Mouse (Mus musculus): ENCODE data around the gene Igfbp5. TPM values are rescaled to one million over a fixed set of nuclear protein-coding genes. Genes with fewer than 3 reads are reported as not detected.
A peak's percentile ranks its signal among the peaks of the same experiment; 100 is the strongest.

Igfbp5 gene
- polyA plus RNA-seq, 1 experiment: 0.99 TPM

DNA sequence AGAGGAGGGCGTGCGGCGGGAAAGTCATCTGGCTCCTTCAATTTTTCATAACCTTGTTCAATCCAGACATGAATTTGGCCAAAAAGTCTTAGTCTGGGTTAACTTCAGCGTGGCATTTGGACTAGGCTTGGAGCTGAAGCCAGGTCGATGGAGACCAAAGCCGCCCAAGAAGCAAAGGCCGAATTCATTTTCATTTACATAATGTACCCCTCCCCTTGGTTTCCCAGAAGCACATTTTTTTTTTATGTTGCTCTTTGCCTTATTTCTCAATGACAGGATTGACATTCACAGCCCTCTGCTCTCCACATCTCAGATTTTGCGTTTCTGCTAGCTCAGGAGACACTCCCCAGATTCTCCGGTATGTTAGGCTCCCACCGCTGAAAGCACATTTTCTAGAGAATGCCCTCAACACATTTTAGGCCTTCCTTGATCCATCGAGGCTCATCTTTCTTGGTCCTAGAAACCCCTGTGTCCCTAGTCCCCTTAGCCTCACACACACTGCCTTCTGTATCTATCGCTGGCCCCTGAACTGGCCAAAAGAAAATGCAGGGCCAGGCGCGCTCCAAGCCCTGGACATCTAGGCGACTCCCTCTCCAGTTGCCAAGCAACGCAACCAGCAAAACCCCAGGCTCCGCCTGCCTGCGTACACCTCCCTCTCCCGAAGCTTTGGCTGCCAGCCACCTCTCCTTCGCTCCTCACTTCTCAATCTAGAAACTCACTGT lies 3.9 kb downstream of the Igfbp5 start:
- Histone ChIP-seq H3K9me3 (replicated peaks; ENCODE audit: control insufficient read depth, insufficient read depth, low read length, poor library complexity, severe bottlenecking) (no peaks in the 10 kb centered on the region), H3K27me3 (ENCODE audit: control insufficient read depth, insufficient read depth, low read length, poor library complexity, severe bottlenecking) (peaks cover 11% of the 10 kb centered on the region), H3K4me1 (ENCODE audit: control insufficient read depth, insufficient read depth, low read length) (no peaks in the 10 kb centered on the region), H3K27ac (ENCODE audit: insufficient read depth, low read length) (no peak overlapping the region), H3K9ac (ENCODE audit: low read depth, poor library complexity, severe bottlenecking) (no peak overlapping the region), H3K36me3 (ENCODE audit: control insufficient read depth, insufficient read depth, low read length, poor library complexity, severe bottlenecking) (no peaks in the 10 kb centered on the region), H3K4me3 (ENCODE audit: low read depth, low read length) (peak overlapping the region; percentile 55)
- TF ChIP-seq EP300 (IDR thresholded peaks at IDR 0.05; ENCODE audit: insufficient read depth, low read depth, low read length): no peak
- no peak for TF ChIP-seq CTCF (IDR thresholded peaks at IDR 0.05; ENCODE audit: low read depth, low read length)
- TF ChIP-seq POLR2A (IDR thresholded peaks at IDR 0.05; ENCODE audit: insufficient read depth, low read length): no peak

DNA sequence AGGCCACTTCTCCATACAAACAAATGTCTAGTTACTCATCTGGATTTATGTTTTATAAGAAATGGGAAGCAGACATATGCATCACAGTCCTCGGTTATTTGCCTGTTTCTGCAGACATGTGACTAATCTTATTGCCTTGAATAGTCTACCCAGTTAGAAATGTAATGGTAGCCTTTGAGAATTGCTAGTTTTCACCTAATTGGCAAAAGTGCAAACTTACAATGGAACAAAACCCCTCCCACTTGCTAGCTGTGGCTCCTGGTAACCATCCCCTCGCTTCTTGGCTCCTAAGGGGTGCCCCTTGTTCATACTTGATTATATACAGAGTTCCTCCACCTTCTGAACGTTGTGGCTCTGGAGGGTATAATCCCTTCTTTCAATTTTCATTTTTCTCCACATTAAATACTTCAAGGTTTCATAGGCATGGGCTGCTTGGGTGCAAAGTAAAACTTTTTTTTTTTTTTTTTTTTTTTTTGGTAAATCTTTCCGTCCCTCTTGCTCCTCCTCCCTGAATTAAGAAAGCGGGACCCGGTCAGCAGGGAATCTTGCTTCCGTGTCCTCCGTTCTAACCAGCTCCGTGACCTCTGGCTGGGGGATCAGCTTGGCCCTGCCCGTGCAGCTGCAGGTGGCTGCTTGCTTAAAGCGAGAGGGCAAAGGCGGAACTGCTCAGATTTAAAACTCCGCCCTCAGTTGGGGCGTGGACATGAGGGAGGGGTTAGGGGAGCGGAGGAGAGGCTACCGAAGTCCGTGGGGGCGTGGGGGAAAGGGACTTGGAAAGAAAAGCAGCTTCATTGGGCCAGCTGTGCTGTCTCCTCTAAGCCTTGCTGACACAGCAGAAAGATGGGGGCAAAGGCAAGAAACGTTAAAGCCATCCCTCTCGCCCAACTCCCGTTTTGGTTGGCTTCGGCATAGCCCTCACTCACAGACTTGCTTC lies 4.7 kb downstream of the Igfbp5 start:
- peak overlapping the region; percentile 55 for H3K4me3 ChIP-seq (ENCODE audit: low read depth, low read length)
- TF ChIP-seq EP300 (IDR thresholded peaks at IDR 0.05; ENCODE audit: insufficient read depth, low read depth, low read length): no peak
- TF ChIP-seq CTCF (IDR thresholded peaks at IDR 0.05; ENCODE audit: low read depth, low read length): no peak
- TF ChIP-seq POLR2A (IDR thresholded peaks at IDR 0.05; ENCODE audit: insufficient read depth, low read length): no peak
- no peaks in the 10 kb centered on the region for H3K9me3 ChIP-seq (replicated peaks; ENCODE audit: control insufficient read depth, insufficient read depth, low read length, poor library complexity, severe bottlenecking)
- no peak overlapping the region for H3K9ac ChIP-seq (ENCODE audit: low read depth, poor library complexity, severe bottlenecking)
- no peak overlapping the region for H3K27ac ChIP-seq (ENCODE audit: insufficient read depth, low read length)
- no peaks in the 10 kb centered on the region for H3K36me3 ChIP-seq (ENCODE audit: control insufficient read depth, insufficient read depth, low read length, poor library complexity, severe bottlenecking)
- no peaks in the 10 kb centered on the region for H3K4me1 ChIP-seq (ENCODE audit: control insufficient read depth, insufficient read depth, low read length)
- H3K27me3 ChIP-seq (ENCODE audit: control insufficient read depth, insufficient read depth, low read length, poor library complexity, severe bottlenecking): peaks cover 11% of the 10 kb centered on the region

DNA sequence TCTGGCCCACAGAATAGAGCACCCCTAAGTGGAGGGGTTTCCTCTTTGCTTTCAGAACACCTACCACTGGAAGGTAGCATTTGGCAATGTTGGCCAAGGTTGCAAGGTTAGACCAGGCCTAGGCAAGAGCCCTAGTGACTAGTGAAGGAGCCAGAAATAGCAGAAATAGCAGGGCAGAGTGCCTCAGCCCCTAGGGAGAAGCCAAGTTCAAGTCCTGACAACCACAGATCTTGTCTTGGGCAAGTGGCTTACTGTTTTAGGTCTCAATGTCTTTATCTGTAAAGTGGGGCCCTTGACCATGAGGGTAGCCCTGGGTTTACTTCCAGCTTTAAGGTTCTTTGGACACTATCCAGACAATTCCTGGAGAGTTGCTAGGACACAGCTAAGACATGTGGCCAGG lies 5.4 kb downstream of the Igfbp5 start:
- Histone ChIP-seq H3K4me3 (ENCODE audit: low read depth, low read length) (no peak overlapping the region), H3K4me1 (ENCODE audit: control insufficient read depth, insufficient read depth, low read length) (no peaks in the 10 kb centered on the region), H3K9me3 (replicated peaks; ENCODE audit: control insufficient read depth, insufficient read depth, low read length, poor library complexity, severe bottlenecking) (no peaks in the 10 kb centered on the region), H3K27me3 (ENCODE audit: control insufficient read depth, insufficient read depth, low read length, poor library complexity, severe bottlenecking) (peaks cover 6% of the 10 kb centered on the region), H3K27ac (ENCODE audit: insufficient read depth, low read length) (no peak overlapping the region), H3K9ac (ENCODE audit: low read depth, poor library complexity, severe bottlenecking) (no peak overlapping the region), H3K36me3 (ENCODE audit: control insufficient read depth, insufficient read depth, low read length, poor library complexity, severe bottlenecking) (no peaks in the 10 kb centered on the region)
- TF ChIP-seq POLR2A (IDR thresholded peaks at IDR 0.05; ENCODE audit: insufficient read depth, low read length) (no peak), CTCF (IDR thresholded peaks at IDR 0.05; ENCODE audit: low read depth, low read length) (no peak), EP300 (IDR thresholded peaks at IDR 0.05; ENCODE audit: insufficient read depth, low read depth, low read length) (no peak)

DNA sequence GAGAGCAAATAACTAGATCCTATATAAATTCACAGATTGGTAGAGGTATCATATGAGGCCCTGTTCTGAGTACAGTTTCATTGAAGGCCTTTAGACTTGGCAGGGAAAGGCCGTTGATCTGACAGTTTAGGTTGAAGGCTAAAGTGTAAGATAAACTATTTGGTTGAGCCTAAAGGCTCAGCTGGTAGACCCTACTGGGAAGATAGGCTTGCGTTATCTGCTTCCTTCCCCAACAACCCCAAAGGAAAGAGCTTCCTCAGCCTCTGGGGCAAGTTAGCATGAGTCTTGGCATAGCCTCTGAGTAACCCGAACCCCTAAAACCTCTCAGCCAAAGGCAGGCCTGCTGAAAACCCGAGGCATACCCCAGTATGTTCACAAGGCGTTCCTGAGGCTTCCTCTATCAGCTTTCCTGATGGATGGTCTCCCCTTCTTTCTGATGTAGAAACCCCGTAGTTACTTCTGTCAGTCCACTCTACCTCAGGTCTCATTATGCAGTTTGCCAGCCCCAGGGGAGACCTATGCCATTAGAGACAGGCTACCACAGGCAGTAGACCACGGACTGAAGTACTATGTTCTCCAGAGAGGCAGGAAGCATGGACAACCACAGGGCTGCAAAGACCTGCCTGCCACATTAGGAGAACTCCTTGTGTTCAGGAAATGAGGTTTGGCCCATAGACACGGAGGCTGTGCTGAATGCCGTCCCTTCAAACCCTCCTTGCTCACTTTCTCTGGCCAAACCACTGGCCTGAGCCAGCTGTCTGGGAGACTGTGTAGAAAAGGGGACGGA lies 6.1 kb downstream of the Igfbp5 start:
- Histone ChIP-seq H3K27me3 (ENCODE audit: control insufficient read depth, insufficient read depth, low read length, poor library complexity, severe bottlenecking) (peaks cover 3% of the 10 kb centered on the region; the same call in 1 of the 2 replicates), H3K4me3 (ENCODE audit: low read depth, low read length) (no peak overlapping the region), H3K4me1 (ENCODE audit: control insufficient read depth, insufficient read depth, low read length) (no peaks in the 10 kb centered on the region), H3K27ac (ENCODE audit: insufficient read depth, low read length) (no peak overlapping the region), H3K36me3 (ENCODE audit: control insufficient read depth, insufficient read depth, low read length, poor library complexity, severe bottlenecking) (no peaks in the 10 kb centered on the region), H3K9ac (ENCODE audit: low read depth, poor library complexity, severe bottlenecking) (no peak overlapping the region), H3K9me3 (replicated peaks; ENCODE audit: control insufficient read depth, insufficient read depth, low read length, poor library complexity, severe bottlenecking) (no peaks in the 10 kb centered on the region)
- no peak for TF ChIP-seq EP300 (IDR thresholded peaks at IDR 0.05; ENCODE audit: insufficient read depth, low read depth, low read length)
- TF ChIP-seq CTCF (IDR thresholded peaks at IDR 0.05; ENCODE audit: low read depth, low read length): no peak
- no peak for TF ChIP-seq POLR2A (IDR thresholded peaks at IDR 0.05; ENCODE audit: insufficient read depth, low read length)

DNA sequence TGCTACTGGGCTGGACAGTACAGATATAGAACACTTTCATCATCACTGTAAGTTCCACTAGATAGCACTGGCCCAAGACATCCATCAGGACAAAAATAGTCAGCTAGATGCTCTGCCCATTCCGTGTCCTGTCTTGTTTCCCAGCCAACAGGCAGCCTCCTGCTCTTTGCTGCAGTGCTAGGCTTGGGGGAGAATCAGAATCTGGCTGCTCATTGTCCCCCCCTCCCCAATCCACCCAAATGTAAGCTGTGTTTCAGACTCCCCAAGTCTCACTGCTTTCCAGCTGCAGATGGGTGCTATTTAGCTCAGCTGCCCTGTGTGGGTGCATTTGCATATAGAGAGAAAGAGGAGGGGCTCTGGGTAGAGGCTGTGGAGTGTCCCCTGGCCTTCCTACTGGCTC lies 7.3 kb downstream of the Igfbp5 start:
- Histone ChIP-seq H3K27ac (ENCODE audit: insufficient read depth, low read length) (no peak overlapping the region), H3K9me3 (replicated peaks; ENCODE audit: control insufficient read depth, insufficient read depth, low read length, poor library complexity, severe bottlenecking) (no peaks in the 10 kb centered on the region), H3K4me3 (ENCODE audit: low read depth, low read length) (no peak overlapping the region), H3K9ac (ENCODE audit: low read depth, poor library complexity, severe bottlenecking) (no peak overlapping the region), H3K27me3 (ENCODE audit: control insufficient read depth, insufficient read depth, low read length, poor library complexity, severe bottlenecking) (peaks cover 3% of the 10 kb centered on the region; the same call in 1 of the 2 replicates), H3K4me1 (ENCODE audit: control insufficient read depth, insufficient read depth, low read length) (no peaks in the 10 kb centered on the region), H3K36me3 (ENCODE audit: control insufficient read depth, insufficient read depth, low read length, poor library complexity, severe bottlenecking) (no peaks in the 10 kb centered on the region)
- TF ChIP-seq CTCF (IDR thresholded peaks at IDR 0.05; ENCODE audit: low read depth, low read length) (no peak), EP300 (IDR thresholded peaks at IDR 0.05; ENCODE audit: insufficient read depth, low read depth, low read length) (no peak), POLR2A (IDR thresholded peaks at IDR 0.05; ENCODE audit: insufficient read depth, low read length) (no peak)
